Mouse (Mus musculus) midbrain, embryonic 15.5 days (tissue): ENCODE measurements around the gene Dach1. TPM values are rescaled to one million over a fixed set of nuclear protein-coding genes. Genes with fewer than 3 reads are reported as not detected.
A peak's percentile ranks its signal among the peaks of the same experiment; 100 is the strongest.

Experiments
- ATAC-seq: fragments of 200-750 bp; cut with Nextera tagmentation; replicated peaks from 2 replicates; pipeline ENCODE4 v1.8.0; 2017; ENCODE audit warnings: moderate TSS enrichment
- H3K27ac ChIP-seq: fragments of 300-500 bp; sonication (generic); 2 replicates; pipeline ENCODE4 v1.5.1; 2015; ENCODE audit warnings: mild to moderate bottlenecking, inconsistent platforms
- H3K27me3 ChIP-seq: fragments of 300-500 bp; sonication (generic); replicated peaks from 2 replicates; pipeline ENCODE4 v1.6.1; 2015; ENCODE audit warnings: inconsistent platforms
- H3K36me3 ChIP-seq: fragments of 300-500 bp; sonication (generic); replicated peaks from 2 replicates; pipeline ENCODE4 v1.6.1; 2015; ENCODE audit warnings: inconsistent platforms
- H3K4me1 ChIP-seq: fragments of 300-500 bp; sonication (generic); 2 replicates; pipeline ENCODE4 v1.6.1; 2015; ENCODE audit warnings: inconsistent platforms
- H3K4me2 ChIP-seq: fragments of 300-500 bp; sonication (generic); 2 replicates; pipeline ENCODE4 v1.6.1; 2015; ENCODE audit warnings: inconsistent platforms, mild to moderate bottlenecking, moderate library complexity
- H3K4me3 ChIP-seq: fragments of 300-500 bp; sonication (generic); 2 replicates; pipeline ENCODE4 v1.5.1; 2015; ENCODE audit warnings: mild to moderate bottlenecking, inconsistent platforms
- H3K9ac ChIP-seq: fragments of 300-500 bp; sonication (generic); 2 replicates; pipeline ENCODE4 v1.6.1; 2015; ENCODE audit warnings: mild to moderate bottlenecking, inconsistent platforms
- H3K9me3 ChIP-seq: fragments of 300-500 bp; sonication (generic); 2 replicates; pipeline ENCODE4 v1.6.1; 2016; ENCODE audit warnings: inconsistent platforms
- WGBS: fragments of 180-500 bp; shearing (Covaris S2); methylation state at CpG from one replicate; pipeline ENCODE4 v1.1.7; 2015; ENCODE audit warnings: mixed read lengths; 5-methylcytosine and 5-hydroxymethylcytosine counted together
- polyA plus RNA-seq: library from polyadenylated mRNA; unstranded; fragments of >200 nt; fragmentation: Nextera tagmentation; extraction: Ambion mirVana; gene quantifications from 2 replicates; pipeline ENCODE4 v1.2.1, GENCODE M21; 2015

Gene Dach1
- polyA plus RNA-seq, 1 experiment from 2014 or later: 9.4 TPM

DNA sequence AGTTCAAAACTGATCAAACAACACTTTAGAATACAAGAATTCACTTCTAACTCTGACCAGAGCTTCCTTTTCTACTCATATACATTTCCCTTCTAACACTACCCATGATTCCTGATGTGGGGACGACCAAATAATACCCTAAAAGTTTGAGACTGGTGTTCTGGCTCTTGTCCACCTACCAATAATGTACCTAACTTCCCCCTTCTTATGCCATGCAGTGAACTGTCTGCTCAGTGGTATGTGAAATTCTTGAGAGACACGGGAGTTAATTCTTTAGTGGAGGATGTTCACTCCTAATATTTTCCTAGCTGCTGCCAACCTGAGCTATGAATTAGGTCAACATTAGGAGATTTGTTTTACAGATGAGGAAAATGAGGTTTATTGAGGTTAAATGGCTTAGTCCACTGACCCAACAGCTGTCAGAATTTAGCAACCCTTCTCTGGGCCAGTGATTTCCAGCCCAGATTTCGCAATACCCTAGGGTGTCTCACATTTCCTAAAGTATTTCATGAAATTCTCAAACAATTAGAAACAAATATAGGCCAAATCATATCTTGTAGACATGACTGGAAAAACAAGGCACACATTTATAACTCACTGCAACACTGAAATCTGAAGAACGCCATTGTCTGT, 102.2 kb downstream of the Dach1 start:
- Histone ChIP-seq H3K9ac (no peak overlapping the region), H3K27ac (no peak overlapping the region), H3K36me3 (no peaks in the 10 kb centered on the region), H3K4me1 (peaks cover 7% of the 10 kb centered on the region; the same call in 1 of the 2 replicates), H3K9me3 (no peaks in the 10 kb centered on the region), H3K4me2 (no peak overlapping the region), H3K27me3 (no peaks in the 10 kb centered on the region), H3K4me3 (no peak overlapping the region)
- 80% methylated on average over 4 of the region's 4 CpGs for WGBS
- no peak for ATAC-seq

DNA sequence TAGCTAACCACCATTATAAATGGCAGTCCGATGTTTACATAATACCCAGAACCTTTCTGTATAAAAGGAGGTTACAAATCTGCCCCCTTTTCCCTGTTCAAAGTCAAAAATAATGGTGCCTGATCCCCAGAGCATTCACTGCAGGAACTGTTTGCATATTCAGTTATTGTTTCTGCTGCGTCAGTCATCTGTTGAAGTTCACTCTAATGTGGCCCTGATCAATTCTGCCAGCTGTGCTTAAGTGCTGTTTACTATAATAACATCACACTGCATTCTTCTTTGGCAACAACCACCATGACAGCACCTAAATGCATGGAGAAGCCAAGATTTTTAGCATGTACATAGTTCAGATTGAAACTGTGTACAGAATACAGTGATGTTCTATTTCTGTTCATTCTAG, 105.4 kb downstream of the Dach1 start:
- no peaks in the 10 kb centered on the region for H3K9me3 ChIP-seq
- 17% methylated on average over 2 of the region's 2 CpGs for WGBS
- no peaks in the 10 kb centered on the region for H3K27me3 ChIP-seq
- H3K4me2 ChIP-seq: no peak overlapping the region
- H3K27ac ChIP-seq: no peak overlapping the region
- no peaks in the 10 kb centered on the region for H3K4me1 ChIP-seq
- H3K9ac ChIP-seq: no peak overlapping the region
- no peak overlapping the region for H3K4me3 ChIP-seq
- no peak for ATAC-seq
- H3K36me3 ChIP-seq: no peaks in the 10 kb centered on the region

- no peak overlapping the region for H3K27ac ChIP-seq
- no peak for ATAC-seq
Measured at GRCm38 (mm10) chr14:98049329-98049728, 120.2 kb downstream of the Dach1 start.

DNA sequence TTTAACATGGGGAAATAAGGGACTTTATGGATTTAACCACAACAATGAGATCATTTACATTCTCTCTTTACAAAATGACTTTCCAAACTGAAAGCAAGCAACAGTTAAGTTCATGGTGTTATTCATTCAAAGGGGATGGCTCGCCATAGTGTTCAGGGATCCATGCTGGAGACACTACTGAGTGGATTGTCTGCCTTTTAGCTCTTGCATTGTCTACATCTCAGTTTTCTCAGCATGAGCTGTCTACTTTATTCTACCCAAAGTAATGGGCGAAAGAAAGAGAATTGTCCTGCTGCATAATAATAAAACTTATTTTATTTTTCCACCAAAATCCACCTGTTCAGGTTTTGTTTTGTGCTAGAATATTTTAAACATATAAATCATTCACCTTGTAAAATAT, 121.2 kb downstream of the Dach1 start:
- Histone ChIP-seq H3K27me3 (no peaks in the 10 kb centered on the region), H3K9me3 (no peaks in the 10 kb centered on the region), H3K36me3 (no peaks in the 10 kb centered on the region), H3K27ac (no peak overlapping the region), H3K4me2 (no peak overlapping the region), H3K4me3 (no peak overlapping the region), H3K9ac (no peak overlapping the region), H3K4me1 (peaks cover 5% of the 10 kb centered on the region; the same call in 1 of the 2 replicates)
- 32% methylated on average over 2 of the region's 2 CpGs for WGBS
- ATAC-seq: no peak

More at GRCm38 (mm10) chr14:98049329-98049728, 120.2 kb downstream of the Dach1 start:
- no peak overlapping the region for H3K4me3 ChIP-seq
- no peaks in the 10 kb centered on the region for H3K36me3 ChIP-seq
- 10% methylated on average over 2 of the region's 2 CpGs for WGBS
- no peak overlapping the region for H3K4me2 ChIP-seq
- H3K27me3 ChIP-seq: no peaks in the 10 kb centered on the region
- H3K9me3 ChIP-seq: no peaks in the 10 kb centered on the region
- peaks cover 5% of the 10 kb centered on the region; the same call in 1 of the 2 replicates for H3K4me1 ChIP-seq
- no peak overlapping the region for H3K9ac ChIP-seq

DNA sequence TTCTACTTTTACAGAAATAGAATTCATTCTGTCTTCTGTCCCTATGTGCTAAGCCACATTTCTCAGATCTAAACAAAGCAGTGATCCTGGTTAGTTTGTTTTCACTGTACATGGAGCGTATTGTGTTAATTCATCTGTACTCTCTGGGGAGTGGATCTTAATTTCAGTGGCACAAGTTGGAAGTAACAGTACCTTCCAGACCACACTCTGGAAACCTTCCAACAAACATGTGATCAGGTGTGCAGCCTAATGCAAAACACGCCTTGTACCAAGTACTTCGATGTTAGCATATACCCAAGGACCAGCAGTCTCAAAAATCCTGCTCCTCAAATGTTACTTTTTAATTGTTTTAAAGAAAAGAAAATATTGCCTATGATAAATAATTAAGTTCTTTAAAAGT, 121.9 kb downstream of the Dach1 start:
- Histone ChIP-seq H3K4me3 (no peak overlapping the region), H3K4me1 (peaks cover 5% of the 10 kb centered on the region; the same call in 1 of the 2 replicates), H3K27ac (no peak overlapping the region), H3K27me3 (no peaks in the 10 kb centered on the region), H3K4me2 (no peak overlapping the region), H3K36me3 (no peaks in the 10 kb centered on the region), H3K9me3 (no peaks in the 10 kb centered on the region), H3K9ac (no peak overlapping the region)
- WGBS: 42% methylated on average over 3 of the region's 3 CpGs
- no peak for ATAC-seq

GRCm38 (mm10) chr14:98046960-98047359, 122.6 kb downstream of the Dach1 start:
- H3K4me1 ChIP-seq: peaks cover 5% of the 10 kb centered on the region; the same call in 1 of the 2 replicates
- no peak overlapping the region for H3K9ac ChIP-seq
- H3K4me2 ChIP-seq: no peak overlapping the region
- no peaks in the 10 kb centered on the region for H3K36me3 ChIP-seq
- no peak overlapping the region for H3K27ac ChIP-seq
- H3K9me3 ChIP-seq: no peaks in the 10 kb centered on the region
- ATAC-seq: 0 out of 2 replicates have a peak, but pooled peaks have one; percentile 37
- no peak overlapping the region for H3K4me3 ChIP-seq
- H3K27me3 ChIP-seq: no peaks in the 10 kb centered on the region

DNA sequence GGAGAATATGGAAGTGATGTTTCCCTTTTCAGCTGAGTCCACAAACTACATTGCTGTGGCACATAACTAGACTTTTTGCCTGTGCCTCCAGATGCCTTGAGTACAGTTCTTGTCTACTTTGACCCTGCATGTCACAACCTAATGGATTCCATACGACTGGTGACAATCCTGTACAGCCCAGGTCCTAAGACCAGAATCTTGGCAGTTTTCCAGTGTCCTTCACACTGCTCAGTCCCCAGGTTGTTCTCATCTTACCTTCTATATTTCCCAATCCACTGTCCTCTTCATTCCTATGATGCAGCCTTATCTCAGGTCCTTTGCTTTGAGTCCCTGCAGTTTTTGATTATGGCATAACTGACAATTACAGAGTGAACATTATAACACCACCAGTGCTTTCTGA, 131.0 kb downstream of the Dach1 start:
- ATAC-seq: no peak
- Histone ChIP-seq H3K9ac (no peak overlapping the region), H3K36me3 (no peaks in the 10 kb centered on the region), H3K4me1 (no peaks in the 10 kb centered on the region), H3K9me3 (no peaks in the 10 kb centered on the region), H3K4me2 (no peak overlapping the region), H3K4me3 (no peak overlapping the region), H3K27me3 (no peaks in the 10 kb centered on the region), H3K27ac (no peak overlapping the region)
- 51% methylated on average over 1 of the region's 1 CpGs for WGBS

DNA sequence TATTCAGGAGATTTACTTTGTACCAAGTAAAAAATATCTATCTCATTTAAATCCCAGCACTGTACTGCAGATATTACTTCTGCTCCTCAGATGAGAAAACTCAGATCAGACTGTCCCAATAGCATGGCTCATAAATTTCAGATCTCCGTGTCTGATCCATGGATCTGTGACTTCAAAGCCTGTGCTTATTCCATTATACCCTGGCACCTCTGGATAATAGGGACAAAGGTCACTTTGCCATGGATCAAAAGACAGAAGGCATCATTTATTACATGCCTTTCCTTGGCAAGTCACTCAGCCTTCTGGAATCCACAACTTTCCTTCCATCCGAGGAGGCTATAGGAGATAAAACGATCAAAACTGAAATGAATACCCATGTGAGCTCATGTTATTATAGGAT, 132.4 kb downstream of the Dach1 start:
- Histone ChIP-seq H3K27ac (no peak overlapping the region), H3K4me2 (no peak overlapping the region), H3K9me3 (no peaks in the 10 kb centered on the region), H3K9ac (no peak overlapping the region), H3K4me3 (no peak overlapping the region), H3K27me3 (no peaks in the 10 kb centered on the region), H3K36me3 (no peaks in the 10 kb centered on the region), H3K4me1 (no peaks in the 10 kb centered on the region)
- 44% methylated on average over 3 of the region's 3 CpGs for WGBS
- no peak for ATAC-seq

GRCm38 (mm10) chr14:98035261-98035660, 134.3 kb downstream of the Dach1 start:
- Histone ChIP-seq H3K4me2 (no peak overlapping the region), H3K9me3 (no peaks in the 10 kb centered on the region), H3K9ac (no peak overlapping the region), H3K27ac (no peak overlapping the region), H3K27me3 (no peaks in the 10 kb centered on the region), H3K36me3 (no peaks in the 10 kb centered on the region), H3K4me1 (no peaks in the 10 kb centered on the region), H3K4me3 (no peak overlapping the region)
- WGBS: 2% methylated on average over 1 of the region's 1 CpGs
- ATAC-seq: no peak

DNA sequence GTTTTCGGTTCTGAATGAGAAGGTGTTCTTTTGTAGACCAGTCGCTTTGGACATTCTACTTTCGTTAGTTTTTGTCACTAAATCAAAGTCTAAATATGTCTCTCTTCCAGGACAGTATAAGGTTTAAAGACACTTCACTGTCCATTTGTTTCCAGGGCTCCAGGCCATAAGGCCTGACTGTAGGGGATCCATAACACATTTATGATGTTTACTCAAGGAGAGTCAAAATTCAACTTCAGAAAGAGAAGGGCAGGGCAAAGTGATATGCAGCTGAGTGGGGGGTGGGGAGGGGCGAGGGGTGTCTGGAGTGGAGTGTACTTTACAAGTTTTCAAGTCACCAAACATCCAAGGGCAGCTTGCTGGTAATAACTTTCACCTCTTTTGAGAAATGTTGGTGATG, 146.0 kb downstream of the Dach1 start:
- H3K4me2 ChIP-seq: no peak overlapping the region

DNA sequence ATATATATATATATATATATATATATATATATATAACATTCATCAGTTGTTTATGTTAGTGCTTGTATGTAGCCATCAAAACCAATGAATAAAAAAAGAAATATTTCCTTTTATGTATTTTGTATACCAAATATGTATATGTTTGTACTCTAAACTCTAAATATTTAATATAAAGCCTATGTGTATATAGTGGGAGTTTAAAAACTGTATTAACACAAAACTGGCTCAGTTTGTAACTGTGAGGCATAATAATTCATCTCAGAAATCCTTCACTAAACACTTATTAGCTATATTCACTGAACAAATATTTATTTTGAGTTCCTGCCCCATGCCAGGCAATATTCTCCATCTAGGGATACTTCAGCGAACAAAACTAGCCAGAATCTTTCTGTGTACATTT, 155.5 kb downstream of the Dach1 start:
- ATAC-seq: no peak
- no peaks in the 10 kb centered on the region for H3K9me3 ChIP-seq
- H3K9ac ChIP-seq: no peak overlapping the region
- no peak overlapping the region for H3K27ac ChIP-seq
- no peak overlapping the region for H3K4me2 ChIP-seq
- 94% methylated on average over 1 of the region's 1 CpGs for WGBS
- H3K4me3 ChIP-seq: no peak overlapping the region
- H3K27me3 ChIP-seq: no peaks in the 10 kb centered on the region
- no peaks in the 10 kb centered on the region for H3K36me3 ChIP-seq
- H3K4me1 ChIP-seq: no peaks in the 10 kb centered on the region

More for the DNA sequence above, 146.0 kb downstream of the Dach1 start:
- 91% methylated on average over 4 of the region's 4 CpGs for WGBS
- Histone ChIP-seq H3K27me3 (no peaks in the 10 kb centered on the region), H3K9ac (no peak overlapping the region), H3K4me1 (no peaks in the 10 kb centered on the region), H3K4me3 (no peak overlapping the region), H3K27ac (no peak overlapping the region), H3K36me3 (no peaks in the 10 kb centered on the region), H3K9me3 (no peaks in the 10 kb centered on the region)
- ATAC-seq: no peak

DNA sequence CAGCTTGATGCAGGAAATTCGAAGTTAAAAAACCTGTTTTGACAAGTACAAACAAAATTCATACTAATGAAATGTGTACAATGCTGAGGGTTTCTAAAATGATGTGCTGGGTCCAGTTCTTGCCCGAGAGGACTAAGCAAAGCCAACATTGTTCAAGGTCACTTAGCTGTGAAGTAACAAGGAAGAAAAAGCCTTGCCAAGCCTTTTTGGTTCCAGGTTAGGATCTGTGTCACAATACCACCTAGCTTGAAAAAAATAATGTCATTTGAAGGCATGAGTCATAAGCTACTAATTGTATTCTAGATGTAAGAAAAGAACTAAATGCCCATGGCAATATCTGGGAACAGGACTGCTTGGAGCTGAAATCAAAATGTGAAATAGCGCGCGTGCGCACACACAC, 161.1 kb downstream of the Dach1 start:
- Histone ChIP-seq H3K4me3 (no peak overlapping the region), H3K4me2 (no peak overlapping the region), H3K9ac (no peak overlapping the region), H3K27me3 (no peaks in the 10 kb centered on the region), H3K9me3 (no peaks in the 10 kb centered on the region), H3K36me3 (no peaks in the 10 kb centered on the region), H3K27ac (no peak overlapping the region), H3K4me1 (no peaks in the 10 kb centered on the region)
- WGBS: 82% methylated on average over 6 of the region's 6 CpGs
- no peak for ATAC-seq

DNA sequence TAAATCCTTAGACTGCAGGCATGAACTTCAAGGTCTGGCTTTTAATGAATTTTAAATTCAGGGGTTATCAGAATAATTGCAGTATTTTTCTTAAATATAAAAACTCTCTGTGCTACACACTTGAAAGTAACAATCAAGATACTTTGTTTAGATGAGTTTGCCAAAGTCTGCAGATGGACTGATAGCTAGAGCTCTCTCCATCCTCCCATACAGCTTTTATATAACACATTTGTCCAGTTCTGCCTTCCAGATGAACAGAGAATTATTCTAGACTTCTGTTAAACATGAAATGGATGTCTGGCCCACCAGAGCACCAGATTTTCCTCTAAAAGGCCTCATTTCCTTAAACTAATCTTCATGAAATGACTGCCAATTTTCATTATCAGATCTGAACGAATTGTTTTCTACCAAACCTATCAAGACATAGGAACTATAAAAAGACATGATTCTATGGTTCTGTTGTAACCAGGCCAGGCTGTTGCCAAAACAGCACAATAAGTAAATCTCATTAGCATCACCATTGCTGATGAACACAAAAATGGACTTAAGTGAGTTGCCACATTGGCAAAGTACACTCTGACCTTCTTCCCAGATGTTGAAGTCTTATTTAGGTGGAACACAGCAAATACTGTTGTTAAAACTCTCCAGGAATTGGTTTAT, 167.4 kb downstream of the Dach1 start:
- no peaks in the 10 kb centered on the region for H3K9me3 ChIP-seq
- H3K4me2 ChIP-seq: no peak overlapping the region
- 68% methylated on average over 1 of the region's 1 CpGs for WGBS
- H3K36me3 ChIP-seq: no peaks in the 10 kb centered on the region
- no peak for ATAC-seq
- no peak overlapping the region for H3K9ac ChIP-seq
- no peaks in the 10 kb centered on the region for H3K4me1 ChIP-seq
- H3K27me3 ChIP-seq: no peaks in the 10 kb centered on the region
- no peak overlapping the region for H3K27ac ChIP-seq
- H3K4me3 ChIP-seq: no peak overlapping the region
